Mouse (Mus musculus) heart, postnatal 0 days (tissue): ENCODE measurements at regions not wholly inside any gene's neighbourhood (a gene's known extent, or its start where the extent isn't known, plus 50 kb on each side); places are given as distances from the start of the nearest gene placed in this dataset.

Experiments
- CTCF ChIP-seq: IDR thresholded peaks from 2 replicates; pipeline ENCODE4 v1.5.1; 2016; ENCODE audit warnings: antibody characterized with exemption, control low read depth, low read depth
- EP300 ChIP-seq: IDR thresholded peaks from 2 replicates; pipeline ENCODE4 v1.6.1; 2016; ENCODE audit warnings: antibody characterized with exemption, low read depth

- TF ChIP-seq CTCF, result no peak
- no peak for TF ChIP-seq EP300
These were observed 765.8 kb downstream of the Cypt12 start for GRCm38 (mm10) chr3:18713986-18714385.
